Mouse (Mus musculus) testis, adult 2 months (tissue): ENCODE results near the gene Nhp2. TPM values are rescaled to one million over a fixed set of nuclear protein-coding genes. Genes with fewer than 3 reads are reported as not detected.

Source experiments
- H3K27ac ChIP-seq: fragments of 200-500 bp; 2 replicates; pipeline ENCODE4 v1.5.1; 2012; ENCODE audit warnings: low read depth, low read length; ENCODE audit not compliant: control insufficient read depth, insufficient read depth
- H3K27me3 ChIP-seq: fragments of 200-500 bp; 2 replicates; pipeline ENCODE4 v1.6.1; 2012; ENCODE audit warnings: mild to moderate bottlenecking, low read length, moderate library complexity; ENCODE audit not compliant: control insufficient read depth, insufficient read depth
- H3K36me3 ChIP-seq: fragments of 200-500 bp; 2 replicates; pipeline ENCODE4 v1.6.1; 2012; ENCODE audit warnings: mild to moderate bottlenecking, low read length; ENCODE audit not compliant: control insufficient read depth, insufficient read depth
- H3K4me1 ChIP-seq: fragments of 200-500 bp; 2 replicates; pipeline ENCODE4 v1.6.1; 2012; ENCODE audit warnings: low read length; ENCODE audit not compliant: control insufficient read depth, insufficient read depth
- H3K4me3 ChIP-seq: fragments of 200-500 bp; 2 replicates; pipeline ENCODE4 v1.5.1; 2012; ENCODE audit warnings: low read depth, mild to moderate bottlenecking, low read length, moderate library complexity, mixed read lengths; ENCODE audit not compliant: control insufficient read depth
- CTCF ChIP-seq: fragments of 200-500 bp; IDR thresholded peaks from 2 replicates; pipeline ENCODE4 v1.5.1; 2012; ENCODE audit warnings: low read depth, mild to moderate bottlenecking, inconsistent platforms, low read length, moderate library complexity; ENCODE audit not compliant: control insufficient read depth, insufficient read depth, insufficient replicate concordance
- POLR2A ChIP-seq: fragments of 200-500 bp; IDR thresholded peaks from 2 replicates; pipeline ENCODE4 v1.6.1; 2012; ENCODE audit warnings: low read depth, mild to moderate bottlenecking, inconsistent platforms, low read length, moderate library complexity; ENCODE audit not compliant: control insufficient read depth
- polyA plus RNA-seq: library from polyadenylated mRNA; depleted of rRNA; stranded (reverse); fragments of >200 nt; gene quantifications from 2 replicates; pipeline ENCODE4 v1.2.3, GENCODE M21; 2012

The Nhp2 gene
- polyA plus RNA-seq, 1 experiment: 33.5 TPM

- no peak overlapping the region for H3K27ac ChIP-seq
- no peaks in the 10 kb centered on the region for H3K4me1 ChIP-seq
- no peaks in the 10 kb centered on the region for H3K27me3 ChIP-seq
- TF ChIP-seq CTCF: no peak
- TF ChIP-seq POLR2A: no peak
- H3K4me3 ChIP-seq: no peak overlapping the region
- H3K36me3 ChIP-seq: peaks cover 3% of the 10 kb centered on the region
Measured at GRCm38 (mm10) chr11:51594715-51595350, 24.7 kb upstream of the Nhp2 start.

GRCm38 (mm10) chr11:51595459-51596083 lies 24.0 kb upstream of the Nhp2 start:
- H3K4me3 ChIP-seq: no peak overlapping the region
- H3K27me3 ChIP-seq: no peaks in the 10 kb centered on the region
- H3K27ac ChIP-seq: no peak overlapping the region
- TF ChIP-seq CTCF: no peak
- H3K36me3 ChIP-seq: peaks cover 3% of the 10 kb centered on the region
- no peaks in the 10 kb centered on the region for H3K4me1 ChIP-seq

GRCm38 (mm10) chr11:51597553-51597952 lies 22.0 kb upstream of the Nhp2 start:
- Histone ChIP-seq H3K36me3 (no peaks in the 10 kb centered on the region; the same call in 1 of the 2 replicates), H3K4me3 (no peak overlapping the region), H3K4me1 (no peaks in the 10 kb centered on the region), H3K27ac (no peak overlapping the region), H3K27me3 (no peaks in the 10 kb centered on the region)
- TF ChIP-seq POLR2A: no peak
- no peak for TF ChIP-seq CTCF

GRCm38 (mm10) chr11:51602253-51602652 lies 17.3 kb upstream of the Nhp2 start:
- no peak for TF ChIP-seq POLR2A
- no peak for TF ChIP-seq CTCF
- H3K4me1 ChIP-seq: 0 out of 2 replicates have a peak, but pooled peaks cover 2% of the 10 kb centered on the region
- no peak overlapping the region for H3K27ac ChIP-seq
- H3K27me3 ChIP-seq: no peaks in the 10 kb centered on the region
- no peak overlapping the region for H3K4me3 ChIP-seq
- peaks cover 8% of the 10 kb centered on the region for H3K36me3 ChIP-seq

- peaks cover 8% of the 10 kb centered on the region for H3K36me3 ChIP-seq
- H3K27me3 ChIP-seq: no peaks in the 10 kb centered on the region
- no peak for TF ChIP-seq CTCF
- TF ChIP-seq POLR2A: peak; percentile 71
- H3K27ac ChIP-seq: peak overlapping the region; percentile 94
- H3K4me1 ChIP-seq: 0 out of 2 replicates have a peak, but pooled peaks cover 2% of the 10 kb centered on the region
- H3K4me3 ChIP-seq: peak overlapping the region; percentile 92
Measured at GRCm38 (mm10) chr11:51605602-51606446, 13.7 kb upstream of the Nhp2 start.

GRCm38 (mm10) chr11:51606447-51607095 lies 13.0 kb upstream of the Nhp2 start, which contains the start of gene Hnrnpab:
TSS of gene Hnrnpab (minus strand) at chr11:51606847.
- TF ChIP-seq POLR2A (peak; percentile 100), CTCF (no peak)
- Histone ChIP-seq H3K36me3 (peaks cover 8% of the 10 kb centered on the region), H3K27me3 (no peaks in the 10 kb centered on the region), H3K27ac (peak within 1 kb of the TSS; percentile 94), H3K4me1 (0 out of 2 replicates have a peak, but pooled peaks cover 2% of the 10 kb centered on the region), H3K4me3 (peak within 1 kb of the TSS; percentile 92)
